Mouse (Mus musculus) erythroblast, embryonic 14.5 days (primary cell): Measurements from ENCODE around the gene Scel. TPM values are rescaled to one million over a fixed set of nuclear protein-coding genes. Genes with fewer than 3 reads are reported as not detected.
A peak's percentile ranks its signal among the peaks of the same experiment; 100 is the strongest.
"Not testable (repeated sequence)": the region's sequence is repeated elsewhere in the genome, so short reads cannot be mapped to it uniquely, and the experiment has no call there.

Source experiments
- H3K27me3 ChIP-seq: 2 replicates; pipeline ENCODE4 v1.6.1; 2012; ENCODE audit warnings: inconsistent platforms; ENCODE audit not compliant: control insufficient read depth
- H3K36me3 ChIP-seq: 2 replicates; pipeline ENCODE4 v1.6.1; 2012; ENCODE audit warnings: mild to moderate bottlenecking, inconsistent platforms; ENCODE audit not compliant: control insufficient read depth
- H3K4me1 ChIP-seq: 2 replicates; pipeline ENCODE4 v1.6.1; 2012; ENCODE audit warnings: inconsistent platforms; ENCODE audit not compliant: control insufficient read depth
- H3K4me3 ChIP-seq: replicated peaks from 2 replicates; pipeline ENCODE3; 2012; ENCODE audit warnings: moderate library complexity, mild to moderate bottlenecking, inconsistent platforms
- H3K9me3 ChIP-seq: 2 replicates; pipeline ENCODE4 v1.6.1; 2012; ENCODE audit warnings: low read length, inconsistent platforms, mixed read lengths; ENCODE audit not compliant: control insufficient read depth
- GATA1 ChIP-seq: IDR thresholded peaks from 2 replicates; pipeline ENCODE4 v1.6.1; 2012; ENCODE audit warnings: low read length, inconsistent platforms, mixed read lengths
- TAL1 ChIP-seq: IDR thresholded peaks from 3 replicates; pipeline ENCODE4 v1.6.1; 2012; ENCODE audit warnings: low read length, inconsistent platforms, mixed read lengths
- polyA plus RNA-seq: library from polyadenylated mRNA; stranded (reverse); fragments of >175 nt; gene quantifications from 2 replicates; pipeline ENCODE4 v1.2.3, GENCODE M21; 2012

The Scel gene
- 0.01 TPM in 1 of 2 replicates, not detected in the other for polyA plus RNA-seq

GRCm38 (mm10) chr14:103512802-103513472 lies at the start of gene Scel:
Gene Scel, plus strand, starts transcription at chr14:103513342.
- no peaks in the 10 kb centered on the region for H3K27me3 ChIP-seq
- H3K36me3 ChIP-seq: no peaks in the 10 kb centered on the region
- no peak for TF ChIP-seq GATA1
- no peak for TF ChIP-seq TAL1
- no peaks in the 10 kb centered on the region for H3K9me3 ChIP-seq
- H3K4me1 ChIP-seq: no peaks in the 10 kb centered on the region
- H3K4me3 ChIP-seq: no peak within 1 kb of the TSS

- Histone ChIP-seq H3K36me3 (no peaks in the 10 kb centered on the region), H3K4me3 (no peak overlapping the region), H3K9me3 (no peaks in the 10 kb centered on the region), H3K27me3 (no peaks in the 10 kb centered on the region), H3K4me1 (no peaks in the 10 kb centered on the region; the same call in 1 of the 2 replicates)
- TF ChIP-seq TAL1: no peak
- TF ChIP-seq GATA1: no peak
Observed at GRCm38 (mm10) chr14:103468691-103469463, 44.3 kb upstream of the Scel start.

DNA sequence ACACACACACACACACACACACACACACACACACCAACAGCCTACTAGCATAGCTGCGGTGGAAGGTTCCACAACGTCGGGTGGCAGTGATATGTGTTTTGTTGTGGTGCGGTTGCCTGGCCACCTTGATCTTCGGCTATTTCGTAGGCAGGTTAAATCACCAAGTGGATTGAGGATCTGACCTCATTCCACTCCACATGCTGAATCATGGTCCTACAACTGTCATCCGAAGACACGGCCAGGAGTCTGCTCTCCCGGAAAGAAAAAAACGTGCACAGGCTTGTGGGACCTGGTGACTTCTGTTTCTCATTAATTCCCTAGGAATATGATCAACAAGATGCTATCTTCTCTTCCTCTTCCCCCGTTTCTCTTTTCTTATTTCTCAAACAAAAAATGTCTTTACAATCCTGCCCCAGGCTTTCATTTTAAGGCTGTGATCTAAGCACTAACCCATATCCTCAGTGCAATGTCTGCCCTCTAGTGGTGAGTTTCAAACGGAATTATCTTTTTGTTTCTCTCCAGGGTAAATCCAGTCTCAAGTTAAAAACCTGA lies 43.6 kb upstream of the Scel start:
- no peaks in the 10 kb centered on the region for H3K9me3 ChIP-seq
- no peaks in the 10 kb centered on the region; the same call in 1 of the 2 replicates for H3K4me1 ChIP-seq
- peak overlapping the region; percentile 24 for H3K4me3 ChIP-seq
- H3K36me3 ChIP-seq: no peaks in the 10 kb centered on the region
- TF ChIP-seq GATA1: no peak
- TF ChIP-seq TAL1: no peak
- no peaks in the 10 kb centered on the region for H3K27me3 ChIP-seq

GRCm38 (mm10) chr14:103471074-103471778 lies 41.9 kb upstream of the Scel start:
- TF ChIP-seq GATA1: no peak
- TF ChIP-seq TAL1: no peak
- no peaks in the 10 kb centered on the region for H3K27me3 ChIP-seq
- no peaks in the 10 kb centered on the region for H3K9me3 ChIP-seq
- no peaks in the 10 kb centered on the region; the same call in 1 of the 2 replicates for H3K4me1 ChIP-seq
- no peaks in the 10 kb centered on the region for H3K36me3 ChIP-seq
- H3K4me3 ChIP-seq: no peak overlapping the region

GRCm38 (mm10) chr14:103471806-103472553 lies 41.2 kb upstream of the Scel start:
- Histone ChIP-seq H3K36me3 (no peaks in the 10 kb centered on the region), H3K4me3 (no peak overlapping the region), H3K27me3 (no peaks in the 10 kb centered on the region), H3K9me3 (no peaks in the 10 kb centered on the region), H3K4me1 (no peaks in the 10 kb centered on the region; the same call in 1 of the 2 replicates)
- TF ChIP-seq TAL1: no peak
- no peak for TF ChIP-seq GATA1

- Histone ChIP-seq H3K9me3 (no peaks in the 10 kb centered on the region), H3K36me3 (no peaks in the 10 kb centered on the region), H3K27me3 (no peaks in the 10 kb centered on the region), H3K4me1 (no peaks in the 10 kb centered on the region; the same call in 1 of the 2 replicates), H3K4me3 (no peak overlapping the region)
- TF ChIP-seq TAL1: no peak
- TF ChIP-seq GATA1: no peak
Observed at GRCm38 (mm10) chr14:103472554-103472905, 40.6 kb upstream of the Scel start.

DNA sequence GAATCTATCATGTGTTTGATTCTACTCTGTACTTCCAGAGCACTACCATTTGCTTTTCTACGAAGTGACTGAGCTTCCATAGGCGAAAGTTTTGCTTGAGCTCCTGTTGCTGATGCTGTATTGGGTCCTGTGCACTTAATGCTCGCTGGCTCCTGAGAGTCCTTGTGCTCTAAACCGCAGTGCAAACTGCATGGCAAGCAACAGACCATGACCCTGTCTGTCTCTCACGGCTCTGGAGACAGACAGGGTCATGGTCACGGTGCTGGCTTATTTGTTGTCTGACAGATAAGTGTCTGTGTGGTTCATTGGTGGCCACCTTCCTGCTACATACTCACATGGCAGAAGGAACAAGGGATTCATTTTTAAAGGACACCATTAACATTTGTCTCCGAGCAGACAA lies 37.8 kb upstream of the Scel start:
- Histone ChIP-seq H3K27me3 (no peaks in the 10 kb centered on the region), H3K36me3 (no peaks in the 10 kb centered on the region), H3K9me3 (no peaks in the 10 kb centered on the region), H3K4me3 (no peak overlapping the region), H3K4me1 (no peaks in the 10 kb centered on the region)
- TF ChIP-seq TAL1 (no peak), GATA1 (no peak)

- H3K36me3 ChIP-seq, H3K9me3 ChIP-seq, H3K4me3 ChIP-seq, H3K4me1 ChIP-seq, H3K27me3 ChIP-seq: not testable (repeated sequence)
Observed at GRCm38 (mm10) chr14:103476232-103476631, 36.9 kb upstream of the Scel start.
